In genomic region chr2:19529428-19529827, GRCm38 (mm10) we compare ENCODE assay signal across 24 mouse cellular contexts. TPM values are rescaled to one million over a fixed set of nuclear protein-coding genes. Genes with fewer than 3 reads are reported as not detected.
DNase-seq lines count a peak whose midpoint lies in the region; ATAC-seq lines count a peak whose summit lies in the region.
"Had no signal": no experiment of that assay in that cellular context is flagged by ENCODE, and none has a peak within 500 bp of the region (broad histone marks: within the 10 kb centered on the region; RNA-seq: fewer than 3 reads in every experiment).

No protein-coding gene starts in this region.

- peak; percentile 5 for DNase-seq in CD4-positive, CD25-positive, alpha-beta regulatory T cell, adult 2 months (ENCODE audit: low read depth, low spot score)
- DNase-seq in hindbrain, embryonic 11.5 days (ENCODE audit: low spot score), result no peak
- no peak for DNase-seq in hindbrain, embryonic 10.5 days (ENCODE audit: low spot score)

- no peak overlapping the region for H3K27ac ChIP-seq in hindbrain, embryonic 11.5 days (ENCODE audit: low read depth, low read length)
- H3K27ac ChIP-seq in hindbrain, embryonic 10.5 days, result no peak overlapping the region
- no peak overlapping the region for H3K27ac ChIP-seq in neural tube, embryonic 14.5 days (ENCODE audit: low read depth, low read length)
- H3K27ac ChIP-seq in neural tube, embryonic 15.5 days (replicated peaks), result no peak overlapping the region
- H3K27ac ChIP-seq: hindbrain, postnatal 0 days; kidney, postnatal 0 days; neural tube, embryonic 13.5 days had no signal

- H3K9me3 ChIP-seq in hindbrain, embryonic 11.5 days (ENCODE audit: control insufficient read depth, low read length), result no peaks in the 10 kb centered on the region
- H3K9me3 ChIP-seq in hindbrain, embryonic 10.5 days, result no peaks in the 10 kb centered on the region
- H3K9me3 ChIP-seq in megakaryocyte, embryonic 14.5 days, result no peaks in the 10 kb centered on the region
- no peaks in the 10 kb centered on the region for H3K9me3 ChIP-seq in neural tube, embryonic 14.5 days (ENCODE audit: control insufficient read depth, low read length)
- H3K9me3 ChIP-seq in neural tube, embryonic 15.5 days (replicated peaks), result no peaks in the 10 kb centered on the region

- H3K36me3 ChIP-seq in hindbrain, embryonic 11.5 days (ENCODE audit: control insufficient read depth, insufficient read depth, low read length), result no peaks in the 10 kb centered on the region
- no peaks in the 10 kb centered on the region for H3K36me3 ChIP-seq in hindbrain, embryonic 10.5 days
- no peaks in the 10 kb centered on the region for H3K36me3 ChIP-seq in megakaryocyte, embryonic 14.5 days (replicated peaks; ENCODE audit: low read length)
- H3K36me3 ChIP-seq in neural tube, embryonic 14.5 days (ENCODE audit: control insufficient read depth, insufficient read depth, low read length), result no peaks in the 10 kb centered on the region
- H3K36me3 ChIP-seq in neural tube, embryonic 15.5 days, result no peaks in the 10 kb centered on the region
- H3K36me3 ChIP-seq: neural tube, embryonic 13.5 days had no signal

- H3K4me3 ChIP-seq in hindbrain, embryonic 11.5 days (ENCODE audit: low read depth, low read length), result no peak overlapping the region
- no peak overlapping the region for H3K4me3 ChIP-seq in hindbrain, embryonic 10.5 days
- H3K4me3 ChIP-seq in megakaryocyte, embryonic 14.5 days (replicated peaks), result peak overlapping the region; percentile 21
- no peak overlapping the region for H3K4me3 ChIP-seq in neural tube, embryonic 14.5 days (ENCODE audit: low read depth, low read length)
- H3K4me3 ChIP-seq in neural tube, embryonic 15.5 days (replicated peaks), result no peak overlapping the region
- H3K4me3 ChIP-seq: neural tube, embryonic 13.5 days had no signal

- H3K9ac ChIP-seq in hindbrain, embryonic 11.5 days (ENCODE audit: low read depth, low read length), result no peak overlapping the region
- H3K9ac ChIP-seq in neural tube, embryonic 14.5 days (replicated peaks; ENCODE audit: low read depth, low read length), result no peak overlapping the region
- H3K9ac ChIP-seq in neural tube, embryonic 15.5 days (replicated peaks), result no peak overlapping the region
- H3K9ac ChIP-seq: forebrain, postnatal 0 days; neural tube, embryonic 13.5 days had no signal

- no peaks in the 10 kb centered on the region for H3K27me3 ChIP-seq in hindbrain, embryonic 11.5 days (ENCODE audit: control insufficient read depth, insufficient read depth, low read length)
- no peaks in the 10 kb centered on the region for H3K27me3 ChIP-seq in hindbrain, embryonic 10.5 days (ENCODE audit: insufficient read depth, poor library complexity, severe bottlenecking)
- peaks cover 3% of the 10 kb centered on the region for H3K27me3 ChIP-seq in megakaryocyte, embryonic 14.5 days (replicated peaks)
- no peaks in the 10 kb centered on the region for H3K27me3 ChIP-seq in neural tube, embryonic 14.5 days (ENCODE audit: control insufficient read depth, insufficient read depth, low read length)
- no peaks in the 10 kb centered on the region for H3K27me3 ChIP-seq in neural tube, embryonic 15.5 days (replicated peaks)

- no peak for ATAC-seq in CD4-positive, CD25-positive, alpha-beta regulatory T cell, adult 4 months
- 0 out of 2 replicates have a peak, but pooled peaks have one; percentile 27 for ATAC-seq in hindbrain, embryonic 11.5 days (ENCODE audit: low FRiP score)
- no peak for ATAC-seq in megakaryocyte, adult 5-6 weeks (ENCODE audit: poor library complexity, severe bottlenecking)
- 0 out of 2 replicates have a peak, but pooled peaks have one; percentile 31 for ATAC-seq in neural tube, embryonic 14.5 days (ENCODE audit: low read depth)
- ATAC-seq in neural tube, embryonic 15.5 days (ENCODE audit: low FRiP score), result no peak
- ATAC-seq: forebrain, postnatal 0 days; hindbrain, postnatal 0 days had no signal

- WGBS in hindbrain, embryonic 11.5 days, result 86% methylated on average over 2 of the region's 2 CpGs
- 87% methylated on average over 2 of the region's 2 CpGs for WGBS in hindbrain, embryonic 10.5 days
- WGBS in neural tube, embryonic 14.5 days, result 95% methylated on average over 2 of the region's 2 CpGs
- WGBS in neural tube, embryonic 15.5 days, result 91% methylated on average over 2 of the region's 2 CpGs

- no peak overlapping the region for H3K4me2 ChIP-seq in hindbrain, embryonic 11.5 days (replicated peaks; ENCODE audit: low read depth, low read length)
- no peak overlapping the region for H3K4me2 ChIP-seq in neural tube, embryonic 14.5 days (ENCODE audit: low read depth, low read length)
- no peak overlapping the region for H3K4me2 ChIP-seq in neural tube, embryonic 15.5 days
- H3K4me2 ChIP-seq: neural tube, embryonic 13.5 days had no signal

- no peaks in the 10 kb centered on the region for H3K4me1 ChIP-seq in hindbrain, embryonic 11.5 days (replicated peaks; ENCODE audit: control insufficient read depth, insufficient read depth, low read length)
- H3K4me1 ChIP-seq in hindbrain, embryonic 10.5 days (replicated peaks), result no peaks in the 10 kb centered on the region
- H3K4me1 ChIP-seq in megakaryocyte, embryonic 14.5 days, result no peaks in the 10 kb centered on the region
- no peaks in the 10 kb centered on the region for H3K4me1 ChIP-seq in neural tube, embryonic 14.5 days (ENCODE audit: control insufficient read depth, insufficient read depth, low read length)
- no peaks in the 10 kb centered on the region for H3K4me1 ChIP-seq in neural tube, embryonic 15.5 days
- H3K4me1 ChIP-seq: neural tube, embryonic 13.5 days had no signal

RNA-seq across cellular contexts. Expression of gene 4921504E06Rik, which starts 24.3 kb away (rescaled TPM):
- not detected for polyA plus RNA-seq in CD4-positive, CD25-positive, alpha-beta regulatory T cell, adult 4 months (2017; shearing (Covaris generic))
- 0.24 and 0.36 TPM in 2 replicates for polyA plus RNA-seq in hindbrain, embryonic 11.5 days (2014; fragmentation: Nextera tagmentation; extraction: Ambion mirVana)
- not detected in 2 replicates for polyA plus RNA-seq in hindbrain, embryonic 10.5 days (2016; fragmentation: Nextera tagmentation; extraction: Ambion mirVana)
- not detected in 2 replicates for polyA plus RNA-seq in megakaryocyte, embryonic 14.5 days (2012; ENCODE audit: insufficient read depth, low replicate concordance)
- total RNA-seq in megakaryocyte, adult 5-6 weeks (2015), result not detected in 2 replicates
- not detected in 2 replicates for total RNA-seq in megakaryocyte, adult 5-6 weeks (2017)
- not detected in 2 replicates for polyA plus RNA-seq in neural tube, embryonic 14.5 days (2014; fragmentation: Nextera tagmentation; extraction: Ambion mirVana)
- not detected in 2 replicates for polyA plus RNA-seq in neural tube, embryonic 15.5 days (2015; fragmentation: Nextera tagmentation; extraction: Ambion mirVana)
- total RNA-seq: adrenal gland, postnatal 14 days; forebrain, postnatal 0 days; gastrocnemius, postnatal 14 days; heart, adult 18-20 months; heart, postnatal 36 days; hindbrain, postnatal 0 days; layer of hippocampus, adult 18-20 months; layer of hippocampus, postnatal 14 days; left cerebral cortex, adult 8-10 months; left cerebral cortex, postnatal 4 days; liver, adult 2 months had no signal
- polyA plus RNA-seq: cerebellum, adult 2 months; forebrain, postnatal 0 days; kidney, postnatal 0 days; liver, adult 2 months; liver, embryonic 16.5 days; neural tube, embryonic 13.5 days; thymus, postnatal 0 days had no signal

Comparison
In these comparisons a context has a peak if more than half of its experiments do, and no peak if none do; other contexts are left out.
1. ATAC-seq: peak in hindbrain, embryonic 11.5 days (single experiment) and neural tube, embryonic 14.5 days (single experiment); none in CD4-positive, CD25-positive, alpha-beta regulatory T cell, adult 4 months (single experiment), megakaryocyte, adult 5-6 weeks (single experiment) and neural tube, embryonic 15.5 days (single experiment).